Mouse (Mus musculus) frontal cortex, adult (tissue): ENCODE measurements around the gene Lrrc4.

ENCODE experiments used
- ATAC-seq: cut with Nextera tagmentation; 2 replicates; pipeline ENCODE4 v1.9.2; 2017; ENCODE audit warnings: mild to moderate bottlenecking, moderate library complexity, mixed read lengths; ENCODE audit not compliant: low TSS enrichment

Lrrc4 gene

GRCm38 (mm10) chr6:28618299-28618698, 213.2 kb downstream of the Lrrc4 start:
- peak; percentile 45 for ATAC-seq

GRCm38 (mm10) chr6:28615966-28616365, 215.6 kb downstream of the Lrrc4 start:
- ATAC-seq: peak; percentile 36

GRCm38 (mm10) chr6:28615408-28615807, 216.1 kb downstream of the Lrrc4 start:
- ATAC-seq: peak; percentile 60

DNA sequence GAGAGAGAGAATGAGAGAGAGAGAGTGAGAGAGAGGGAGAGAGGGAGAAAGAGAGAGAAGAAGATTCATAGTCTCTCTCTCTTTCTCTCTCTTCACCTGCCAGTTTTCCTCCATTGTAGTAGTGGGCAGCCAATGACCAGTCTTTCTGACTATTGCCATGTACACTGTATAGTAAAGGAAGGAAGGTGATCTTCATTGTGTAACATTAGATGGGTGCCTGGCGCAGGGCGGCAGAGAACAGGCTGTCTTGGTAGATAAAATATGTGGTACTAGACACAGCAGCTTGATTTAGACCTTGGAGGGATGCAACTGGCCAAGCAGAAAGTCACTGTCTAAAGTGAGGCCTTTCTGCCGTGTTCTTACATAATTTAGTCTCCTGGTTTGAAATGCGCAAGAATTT, 216.7 kb downstream of the Lrrc4 start:
- peak; percentile 22; the same call in 1 of the 2 replicates for ATAC-seq

DNA sequence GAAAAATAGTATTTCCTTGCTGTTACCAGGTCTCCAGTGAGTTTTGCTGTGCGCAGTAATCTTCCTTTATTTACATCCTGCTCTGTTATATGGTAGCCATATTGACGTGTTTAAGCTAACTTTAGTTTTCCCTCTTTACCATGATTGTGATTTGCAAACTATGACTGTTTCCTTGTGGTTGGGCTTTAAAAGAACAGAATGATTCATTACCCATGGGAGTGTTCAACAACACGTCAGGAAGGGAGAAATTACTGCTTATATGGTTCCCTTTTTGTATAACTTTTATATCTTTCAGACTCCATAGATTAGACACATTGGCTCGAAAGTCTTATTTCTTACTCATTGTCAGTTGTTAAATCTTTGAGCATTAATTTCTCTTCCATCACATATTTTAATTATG, 218.1 kb downstream of the Lrrc4 start:
- no peak for ATAC-seq
